Mouse (Mus musculus): ENCODE results near the gene Syn3. TPM values are rescaled to one million over a fixed set of nuclear protein-coding genes. Genes with fewer than 3 reads are reported as not detected.
A peak's percentile ranks its signal among the peaks of the same experiment; 100 is the strongest.

The Syn3 gene
- polyA plus RNA-seq, 1 experiment = 0.84 TPM

- Histone ChIP-seq H3K27ac (ENCODE audit: control insufficient read depth, insufficient read depth, low read length) (no peak overlapping the region), H3K27me3 (ENCODE audit: control insufficient read depth, insufficient read depth, low read length) (no peaks in the 10 kb centered on the region), H3K4me1 (replicated peaks; ENCODE audit: control insufficient read depth, insufficient read depth, low read length) (no peaks in the 10 kb centered on the region), H3K36me3 (ENCODE audit: control insufficient read depth, insufficient read depth, low read length) (no peaks in the 10 kb centered on the region), H3K4me3 (ENCODE audit: control insufficient read depth, insufficient read depth, low read length) (no peak overlapping the region)
- no peak for DNase-seq
- TF ChIP-seq CTCF (IDR thresholded peaks at IDR 0.05; ENCODE audit: borderline replicate concordance, control insufficient read depth, extremely low read depth, insufficient read depth, low read length, poor library complexity) = no peak
- no peak for TF ChIP-seq POLR2A (IDR thresholded peaks at IDR 0.05; ENCODE audit: control insufficient read depth, extremely low read depth, insufficient read depth, low read length, poor library complexity)
Measured at GRCm38 (mm10) chr10:86457665-86458209, 41.0 kb downstream of the Syn3 start.

- 89% methylated on average over 4 of the region's 4 CpGs for WGBS
- Histone ChIP-seq H3K27me3 (ENCODE audit: control insufficient read depth, insufficient read depth, low read length) (no peaks in the 10 kb centered on the region), H3K4me3 (ENCODE audit: control insufficient read depth, insufficient read depth, low read length) (no peak overlapping the region), H3K27ac (ENCODE audit: control insufficient read depth, insufficient read depth, low read length) (no peak overlapping the region), H3K4me1 (replicated peaks; ENCODE audit: control insufficient read depth, insufficient read depth, low read length) (no peaks in the 10 kb centered on the region), H3K36me3 (ENCODE audit: control insufficient read depth, insufficient read depth, low read length) (no peaks in the 10 kb centered on the region)
- no peak for TF ChIP-seq CTCF (IDR thresholded peaks at IDR 0.05; ENCODE audit: borderline replicate concordance, control insufficient read depth, extremely low read depth, insufficient read depth, low read length, poor library complexity)
- DNase-seq = no peak
Measured at GRCm38 (mm10) chr10:86457195-86457594, 41.5 kb downstream of the Syn3 start.

DNA sequence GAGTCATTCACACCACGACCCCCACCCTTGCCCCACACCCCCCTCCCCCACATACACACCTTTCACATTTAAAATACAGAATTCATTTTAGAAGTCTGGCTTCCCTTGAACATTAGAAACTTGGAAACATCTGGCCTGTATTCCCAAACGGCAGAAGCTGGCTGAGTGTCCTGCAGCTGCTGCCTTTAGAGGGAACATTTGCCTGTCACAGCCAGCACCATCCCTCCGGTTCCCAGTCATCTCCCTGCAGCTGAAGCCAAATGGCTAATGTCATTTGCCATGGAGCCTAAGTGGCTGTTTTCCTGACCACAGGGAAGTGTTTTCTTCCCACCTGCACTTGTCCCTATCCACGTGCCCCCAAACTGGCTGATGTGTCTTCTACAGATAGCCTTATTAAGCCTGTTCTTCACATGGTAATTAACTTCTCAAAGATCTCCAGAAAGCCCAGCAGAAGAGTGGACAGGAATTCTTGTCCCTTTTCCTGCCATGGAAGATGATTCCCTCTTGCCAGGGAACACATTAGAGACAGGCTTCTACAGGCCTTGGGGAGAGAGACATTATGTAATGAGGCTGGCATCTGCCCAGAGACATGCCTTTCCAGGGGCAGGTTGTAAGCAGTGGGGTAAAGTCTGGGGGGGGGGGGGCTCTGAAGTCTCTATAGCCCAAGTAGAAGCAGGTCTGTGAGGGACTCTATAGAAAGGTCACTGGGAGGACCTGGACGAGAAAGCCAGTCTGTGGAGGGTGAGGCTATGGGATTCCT lies 43.2 kb downstream of the Syn3 start:
- Histone ChIP-seq H3K4me3 (ENCODE audit: control insufficient read depth, insufficient read depth, low read length) (no peak overlapping the region), H3K4me1 (replicated peaks; ENCODE audit: control insufficient read depth, insufficient read depth, low read length) (no peaks in the 10 kb centered on the region), H3K27ac (ENCODE audit: control insufficient read depth, insufficient read depth, low read length) (no peak overlapping the region), H3K27me3 (ENCODE audit: control insufficient read depth, insufficient read depth, low read length) (no peaks in the 10 kb centered on the region), H3K36me3 (ENCODE audit: control insufficient read depth, insufficient read depth, low read length) (no peaks in the 10 kb centered on the region)
- DNase-seq = no peak
- WGBS = 72% methylated on average over 5 of the region's 5 CpGs
- TF ChIP-seq CTCF (IDR thresholded peaks at IDR 0.05; ENCODE audit: borderline replicate concordance, control insufficient read depth, extremely low read depth, insufficient read depth, low read length, poor library complexity) (no peak), POLR2A (IDR thresholded peaks at IDR 0.05; ENCODE audit: control insufficient read depth, extremely low read depth, insufficient read depth, low read length, poor library complexity) (no peak)

DNA sequence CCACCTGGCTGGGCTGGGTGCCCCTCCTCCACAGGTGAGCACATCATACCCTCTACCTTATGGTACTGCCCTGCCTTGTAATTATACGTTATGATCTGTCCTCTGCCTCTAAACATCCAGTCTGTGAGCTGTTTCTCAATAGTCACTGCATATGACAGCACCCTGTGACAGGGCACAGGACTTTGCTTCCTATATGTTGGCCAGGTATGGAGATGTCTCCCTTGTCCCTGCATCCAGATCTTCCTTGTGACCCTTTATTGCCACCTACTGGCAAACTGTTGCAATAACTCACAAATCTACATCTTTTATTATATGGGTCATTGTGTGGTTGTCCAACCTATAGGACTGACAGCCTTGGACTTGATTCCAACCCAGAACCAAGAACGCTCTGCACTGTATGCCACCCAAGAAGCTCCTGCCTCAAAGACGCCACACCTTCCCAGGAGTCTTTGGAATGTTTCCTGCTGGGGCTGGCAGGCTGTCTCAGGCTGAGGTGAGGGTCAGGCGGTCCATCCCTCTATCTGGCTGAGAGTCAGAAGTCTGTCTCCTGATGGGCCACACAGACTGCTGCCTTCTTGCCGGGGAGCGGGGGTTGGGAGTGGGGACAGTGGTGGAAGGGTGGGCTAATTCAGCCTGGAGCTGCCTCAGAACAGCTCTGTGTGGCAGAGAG lies 46.2 kb downstream of the Syn3 start:
- peak; percentile 4 for DNase-seq
- no peaks in the 10 kb centered on the region for H3K4me1 ChIP-seq (replicated peaks; ENCODE audit: control insufficient read depth, insufficient read depth, low read length)
- H3K4me3 ChIP-seq (ENCODE audit: control insufficient read depth, insufficient read depth, low read length) = no peak overlapping the region
- WGBS = 65% methylated on average over 6 of the region's 6 CpGs
- TF ChIP-seq CTCF (IDR thresholded peaks at IDR 0.05; ENCODE audit: borderline replicate concordance, control insufficient read depth, extremely low read depth, insufficient read depth, low read length, poor library complexity) (no peak), POLR2A (IDR thresholded peaks at IDR 0.05; ENCODE audit: control insufficient read depth, extremely low read depth, insufficient read depth, low read length, poor library complexity) (no peak)
- H3K27me3 ChIP-seq (ENCODE audit: control insufficient read depth, insufficient read depth, low read length) = no peaks in the 10 kb centered on the region
- H3K36me3 ChIP-seq (ENCODE audit: control insufficient read depth, insufficient read depth, low read length) = no peaks in the 10 kb centered on the region
- no peak overlapping the region for H3K27ac ChIP-seq (ENCODE audit: control insufficient read depth, insufficient read depth, low read length)

DNA sequence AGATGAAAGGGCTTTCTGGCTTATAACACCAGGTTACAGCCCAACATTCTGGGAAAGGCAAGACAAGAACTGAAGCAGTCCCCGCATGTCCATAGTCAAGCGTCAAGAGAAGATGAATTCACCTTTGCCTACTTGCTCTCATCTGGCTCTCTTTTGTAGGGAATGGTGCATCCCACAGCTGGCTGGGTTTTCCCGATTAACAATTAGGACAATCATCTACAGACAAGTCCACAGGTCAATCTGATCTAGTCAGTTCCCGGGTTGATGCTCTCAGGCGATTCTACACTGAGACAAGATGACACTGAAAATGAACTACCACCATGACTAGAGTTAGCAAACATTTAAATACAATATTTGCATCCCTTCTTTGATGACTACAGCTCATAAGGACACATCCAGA lies 47.4 kb downstream of the Syn3 start:
- no peak overlapping the region for H3K4me3 ChIP-seq (ENCODE audit: control insufficient read depth, insufficient read depth, low read length)
- H3K27me3 ChIP-seq (ENCODE audit: control insufficient read depth, insufficient read depth, low read length) = no peaks in the 10 kb centered on the region
- TF ChIP-seq POLR2A (IDR thresholded peaks at IDR 0.05; ENCODE audit: control insufficient read depth, extremely low read depth, insufficient read depth, low read length, poor library complexity) (no peak), CTCF (IDR thresholded peaks at IDR 0.05; ENCODE audit: borderline replicate concordance, control insufficient read depth, extremely low read depth, insufficient read depth, low read length, poor library complexity) (no peak)
- no peak for DNase-seq
- no peaks in the 10 kb centered on the region for H3K4me1 ChIP-seq (replicated peaks; ENCODE audit: control insufficient read depth, insufficient read depth, low read length)
- no peaks in the 10 kb centered on the region for H3K36me3 ChIP-seq (ENCODE audit: control insufficient read depth, insufficient read depth, low read length)
- no peak overlapping the region for H3K27ac ChIP-seq (ENCODE audit: control insufficient read depth, insufficient read depth, low read length)
- WGBS = 97% methylated on average over 5 of the region's 5 CpGs

- no peak for DNase-seq
- H3K4me1 ChIP-seq (replicated peaks; ENCODE audit: control insufficient read depth, insufficient read depth, low read length) = no peaks in the 10 kb centered on the region
- no peak overlapping the region for H3K4me3 ChIP-seq (ENCODE audit: control insufficient read depth, insufficient read depth, low read length)
- TF ChIP-seq POLR2A (IDR thresholded peaks at IDR 0.05; ENCODE audit: control insufficient read depth, extremely low read depth, insufficient read depth, low read length, poor library complexity) (no peak), CTCF (IDR thresholded peaks at IDR 0.05; ENCODE audit: borderline replicate concordance, control insufficient read depth, extremely low read depth, insufficient read depth, low read length, poor library complexity) (no peak)
- H3K36me3 ChIP-seq (ENCODE audit: control insufficient read depth, insufficient read depth, low read length) = no peaks in the 10 kb centered on the region
- no peaks in the 10 kb centered on the region for H3K27me3 ChIP-seq (ENCODE audit: control insufficient read depth, insufficient read depth, low read length)
- no peak overlapping the region for H3K27ac ChIP-seq (ENCODE audit: control insufficient read depth, insufficient read depth, low read length)
Measured at GRCm38 (mm10) chr10:86446649-86447048, 52.0 kb downstream of the Syn3 start.

Data from thymus, adult 2 months (tissue).